Mouse (Mus musculus) lung, embryonic 14.5 days (tissue): ENCODE results near the gene Cxcr4. TPM values are rescaled to one million over a fixed set of nuclear protein-coding genes. Genes with fewer than 3 reads are reported as not detected.

Source experiments
- ATAC-seq: fragments of 200-750 bp; cut with Nextera tagmentation; 2 replicates; pipeline ENCODE4 v1.8.0; 2017; ENCODE audit warnings: mild to moderate bottlenecking, moderate TSS enrichment, moderate library complexity; ENCODE audit not compliant: insufficient read depth
- DNase-seq: peaks from one replicate; pipeline ENCODE4 v3.0.0-alpha.2; 2015
- H3K27ac ChIP-seq: fragments of 300-500 bp; sonication (generic); 2 replicates; pipeline ENCODE4 v1.5.1; 2014; ENCODE audit warnings: low read depth, mild to moderate bottlenecking, moderate library complexity
- H3K27me3 ChIP-seq: fragments of 300-500 bp; sonication (generic); 2 replicates; pipeline ENCODE4 v1.6.1; 2014; ENCODE audit warnings: low read length, control low read depth; ENCODE audit not compliant: insufficient read depth
- H3K36me3 ChIP-seq: fragments of 300-500 bp; sonication (generic); 2 replicates; pipeline ENCODE4 v1.6.1; 2014; ENCODE audit warnings: control low read depth; ENCODE audit not compliant: insufficient read depth
- H3K4me1 ChIP-seq: fragments of 300-500 bp; sonication (generic); 2 replicates; pipeline ENCODE4 v1.6.1; 2014; ENCODE audit warnings: antibody characterized with exemption, control low read depth; ENCODE audit not compliant: insufficient read depth
- H3K4me2 ChIP-seq: fragments of 300-500 bp; sonication (generic); 2 replicates; pipeline ENCODE4 v1.6.1; 2014; ENCODE audit warnings: mild to moderate bottlenecking
- H3K4me3 ChIP-seq: fragments of 300-500 bp; sonication (generic); 2 replicates; pipeline ENCODE4 v1.5.1; 2014; ENCODE audit warnings: low read depth, low read length
- H3K9ac ChIP-seq: fragments of 300-500 bp; sonication (generic); 2 replicates; pipeline ENCODE4 v1.6.1; 2014
- H3K9me3 ChIP-seq: fragments of 300-500 bp; sonication (generic); 2 replicates; pipeline ENCODE4 v1.6.1; 2016; ENCODE audit warnings: low read depth, low read length, control low read depth
- CTCF ChIP-seq: IDR thresholded peaks from 2 replicates; pipeline ENCODE4 v1.5.1; 2016; ENCODE audit warnings: antibody characterized with exemption, low read depth
- WGBS: fragments of 180-500 bp; shearing (Covaris S2); extraction: QIAGEN DNeasy Blood & Tissue Kit; methylation state at CpG from one replicate; pipeline ENCODE4 v1.1.7; 2014; 5-methylcytosine and 5-hydroxymethylcytosine counted together
- polyA plus RNA-seq: library from polyadenylated mRNA; unstranded; fragments of >200 nt; fragmentation: Nextera tagmentation; extraction: Ambion mirVana; gene quantifications from 2 replicates; pipeline ENCODE4 v1.2.1, GENCODE M21; 2014

The Cxcr4 gene
- polyA plus RNA-seq, 1 experiment from 2014 or later, result 10.3 TPM

DNA sequence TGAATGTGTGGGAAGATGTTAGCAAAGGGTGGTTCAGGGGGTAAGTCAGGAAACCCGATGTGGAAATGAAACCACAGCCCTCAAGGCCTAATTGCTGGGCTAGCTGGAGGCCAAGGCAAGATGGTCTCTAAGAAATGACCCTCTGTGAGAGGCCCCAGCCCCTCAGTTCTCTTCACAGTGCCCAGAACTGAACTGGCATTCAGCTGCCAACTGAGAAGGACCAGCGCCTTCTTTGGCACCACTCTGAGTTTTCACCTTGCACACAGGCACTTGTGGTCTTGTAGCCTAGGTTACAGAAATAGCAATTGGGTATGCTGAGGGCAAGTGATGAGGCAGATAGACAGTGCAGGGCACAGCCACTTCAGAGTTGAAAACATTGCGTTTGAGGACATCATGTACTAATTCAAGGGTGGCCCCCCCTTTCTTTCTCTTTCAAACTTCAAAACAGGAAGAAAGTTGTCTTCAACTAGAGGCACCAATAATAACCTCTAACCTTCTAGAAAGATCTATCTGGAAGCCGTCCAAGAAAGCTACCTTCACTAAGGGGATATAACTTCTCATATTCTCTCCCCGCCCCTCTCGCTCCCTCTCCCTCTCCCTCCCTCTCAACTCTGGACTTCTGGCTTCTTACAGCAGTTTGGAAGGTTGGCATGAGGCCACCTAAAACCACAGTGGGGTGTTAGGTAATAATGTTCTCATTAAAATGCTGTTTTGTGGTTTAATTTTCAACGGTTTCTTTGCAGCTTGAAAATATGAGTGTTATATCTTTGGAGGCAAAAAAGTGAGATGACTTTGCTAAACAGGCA lies 22.8 kb upstream of the Cxcr4 start:
- DNase-seq (peak; percentile 70), ATAC-seq (peak; percentile 51; the same call in 1 of the 2 replicates)
- WGBS, result 50% methylated on average over 7 of the region's 7 CpGs
- H3K9me3 ChIP-seq, result no peaks in the 10 kb centered on the region
- no peak overlapping the region for H3K9ac ChIP-seq
- H3K4me1 ChIP-seq, result peaks cover 3% of the 10 kb centered on the region; the same call in 1 of the 2 replicates
- H3K4me3 ChIP-seq, result no peak overlapping the region
- H3K4me2 ChIP-seq, result no peak overlapping the region
- no peaks in the 10 kb centered on the region for H3K36me3 ChIP-seq
- TF ChIP-seq CTCF, result no peak
- H3K27me3 ChIP-seq, result no peaks in the 10 kb centered on the region
- H3K27ac ChIP-seq, result no peak overlapping the region

DNA sequence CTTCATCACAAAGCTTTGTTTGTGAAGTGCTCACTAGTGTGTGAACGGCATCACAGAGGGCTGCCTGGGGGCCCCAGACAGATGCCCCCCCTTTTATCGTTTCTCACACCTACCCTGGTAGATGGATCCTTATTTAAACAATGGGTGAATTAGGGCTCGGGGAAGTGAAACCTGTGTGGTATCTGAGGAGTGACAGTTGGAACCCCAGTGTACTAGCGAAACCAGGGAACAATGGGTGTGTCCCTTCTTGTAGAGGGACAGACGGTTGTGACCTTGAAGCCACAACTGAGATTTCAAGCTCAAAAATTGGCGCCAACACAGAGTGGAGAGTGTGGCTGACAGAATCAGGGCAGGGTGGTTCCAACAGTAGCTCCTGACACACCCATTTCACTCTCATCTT lies 16.0 kb upstream of the Cxcr4 start:
- Histone ChIP-seq H3K4me2 (no peak overlapping the region), H3K27me3 (no peaks in the 10 kb centered on the region), H3K27ac (no peak overlapping the region), H3K36me3 (no peaks in the 10 kb centered on the region), H3K4me1 (no peaks in the 10 kb centered on the region), H3K4me3 (no peak overlapping the region), H3K9me3 (no peaks in the 10 kb centered on the region), H3K9ac (no peak overlapping the region)
- ATAC-seq, result no peak
- DNase-seq, result no peak
- 53% methylated on average over 6 of the region's 6 CpGs for WGBS
- TF ChIP-seq CTCF, result no peak

DNA sequence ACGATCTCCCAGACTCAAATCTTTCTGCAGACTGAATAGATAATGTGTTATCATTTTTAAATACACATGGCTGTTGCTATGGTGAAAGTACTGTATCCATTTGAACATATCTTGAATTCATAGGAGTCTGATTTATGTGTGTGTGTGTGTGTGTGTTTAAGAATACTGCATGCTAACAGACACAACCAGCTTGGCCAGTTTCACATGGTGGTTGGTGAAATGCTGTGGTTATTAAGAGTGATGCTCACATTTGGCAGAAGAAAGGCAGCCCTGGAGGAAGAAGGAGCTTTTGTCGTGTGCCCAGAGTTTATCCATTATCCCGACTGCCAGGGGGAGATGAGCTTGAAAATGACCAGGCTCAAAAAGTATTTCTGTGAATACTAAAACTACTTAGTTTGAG lies 15.3 kb upstream of the Cxcr4 start:
- no peaks in the 10 kb centered on the region for H3K4me1 ChIP-seq
- no peak overlapping the region for H3K4me3 ChIP-seq
- no peak overlapping the region for H3K27ac ChIP-seq
- ATAC-seq, result no peak
- H3K36me3 ChIP-seq, result no peaks in the 10 kb centered on the region
- H3K9ac ChIP-seq, result no peak overlapping the region
- H3K4me2 ChIP-seq, result no peak overlapping the region
- WGBS, result 51% methylated on average over 3 of the region's 3 CpGs
- no peak for TF ChIP-seq CTCF
- H3K27me3 ChIP-seq, result no peaks in the 10 kb centered on the region
- no peaks in the 10 kb centered on the region for H3K9me3 ChIP-seq
- DNase-seq, result no peak

DNA sequence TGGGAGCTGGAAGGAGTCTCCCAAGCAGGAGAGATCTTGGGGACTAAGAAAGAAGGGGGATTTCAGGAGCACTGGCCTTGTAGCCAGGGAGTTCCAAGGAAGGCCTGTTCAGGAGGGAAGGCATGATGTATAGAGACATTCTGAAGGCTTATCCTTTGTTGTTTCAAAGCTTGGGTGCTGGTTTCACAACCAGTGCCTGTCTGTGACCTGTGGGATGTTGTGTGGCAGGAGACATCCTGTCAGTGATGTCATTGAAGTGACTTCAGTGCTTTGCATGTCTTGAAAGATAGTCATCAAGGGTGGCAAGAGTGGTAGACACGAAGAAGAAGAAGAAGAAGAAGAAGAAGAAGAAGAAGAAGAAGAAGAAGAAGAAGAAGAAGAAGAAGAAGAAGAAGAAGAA lies 13.7 kb upstream of the Cxcr4 start:
- ATAC-seq (no peak), DNase-seq (no peak)
- Histone ChIP-seq H3K4me2 (no peak overlapping the region), H3K27ac (no peak overlapping the region), H3K4me1 (no peaks in the 10 kb centered on the region), H3K36me3 (no peaks in the 10 kb centered on the region), H3K27me3 (no peaks in the 10 kb centered on the region), H3K9ac (no peak overlapping the region), H3K4me3 (no peak overlapping the region), H3K9me3 (no peaks in the 10 kb centered on the region)
- WGBS, result 70% methylated on average over 1 of the region's 1 CpGs
- no peak for TF ChIP-seq CTCF

DNA sequence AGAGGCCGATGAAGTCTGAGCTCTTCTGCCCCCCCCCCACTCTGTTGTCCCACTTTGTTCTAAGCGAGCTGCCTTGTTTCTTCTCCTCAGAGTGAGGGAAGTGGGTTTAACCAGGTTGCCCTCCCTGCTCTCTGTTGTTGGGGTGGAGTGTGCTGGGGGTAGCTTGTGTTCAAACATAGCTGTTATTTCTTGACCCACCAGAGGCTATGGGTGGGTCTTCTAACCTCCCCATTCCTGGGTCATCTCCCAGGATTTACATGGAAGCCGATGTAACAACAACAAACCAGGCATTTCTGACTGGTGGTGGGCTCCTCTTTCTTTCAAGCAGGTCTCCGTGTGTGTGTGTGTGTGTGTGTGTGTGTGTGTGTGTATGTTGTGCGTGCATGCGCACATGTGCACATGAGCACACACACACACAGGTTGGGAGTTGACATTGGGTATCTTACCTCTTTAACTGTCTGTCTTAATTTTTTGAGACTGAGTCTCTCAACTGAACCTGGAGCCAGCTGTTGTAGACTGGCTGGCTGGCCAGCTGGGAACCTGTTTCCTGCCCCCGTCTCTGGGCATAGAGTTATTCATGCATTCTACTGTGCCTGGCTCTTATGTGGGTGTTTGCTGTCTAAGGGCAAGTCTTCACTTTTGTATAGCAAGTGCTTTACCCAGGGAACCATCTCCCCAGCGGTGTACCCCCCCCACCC lies 10.7 kb upstream of the Cxcr4 start:
- DNase-seq (no peak), ATAC-seq (no peak)
- Histone ChIP-seq H3K4me3 (no peak overlapping the region), H3K4me1 (no peaks in the 10 kb centered on the region), H3K9me3 (no peaks in the 10 kb centered on the region), H3K36me3 (no peaks in the 10 kb centered on the region), H3K27ac (no peak overlapping the region), H3K27me3 (no peaks in the 10 kb centered on the region), H3K9ac (no peak overlapping the region), H3K4me2 (no peak overlapping the region)
- TF ChIP-seq CTCF, result no peak
- WGBS, result 72% methylated on average over 8 of the region's 8 CpGs

DNA sequence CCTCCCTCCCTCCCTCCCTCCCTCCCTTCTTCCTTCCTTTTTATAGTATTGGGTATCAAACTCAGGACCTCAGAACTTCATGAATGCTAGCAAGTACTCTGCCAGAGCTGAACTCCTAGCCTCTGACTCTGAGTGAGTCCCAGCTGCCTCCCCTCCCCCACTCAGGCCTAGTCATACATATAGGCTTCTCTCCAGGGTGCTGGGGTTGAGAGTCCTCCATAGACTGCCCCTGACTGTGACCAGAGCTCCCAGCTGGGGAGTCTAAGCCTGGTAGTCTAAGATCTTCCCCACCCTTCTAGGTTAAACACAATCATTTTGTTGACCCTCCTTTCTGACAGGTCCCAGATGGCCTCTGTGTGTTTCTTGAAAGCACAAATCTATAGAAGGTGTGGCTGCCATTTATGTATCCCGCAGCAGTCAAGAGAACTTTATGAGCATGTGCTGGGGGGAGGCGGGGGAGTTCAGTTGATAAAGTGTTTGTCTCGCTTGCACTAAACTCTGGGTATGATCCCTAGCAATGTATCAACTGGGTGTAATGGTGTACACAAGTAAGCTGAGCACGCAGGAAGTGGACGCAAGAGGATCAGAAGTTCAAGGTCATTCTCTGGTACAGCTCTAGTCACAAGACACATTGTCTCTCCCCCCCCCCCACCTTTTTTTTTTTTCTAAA lies 10.1 kb upstream of the Cxcr4 start:
- WGBS, result 57% methylated on average over 5 of the region's 5 CpGs
- Histone ChIP-seq H3K9ac (no peak overlapping the region), H3K4me3 (no peak overlapping the region)

DNA sequence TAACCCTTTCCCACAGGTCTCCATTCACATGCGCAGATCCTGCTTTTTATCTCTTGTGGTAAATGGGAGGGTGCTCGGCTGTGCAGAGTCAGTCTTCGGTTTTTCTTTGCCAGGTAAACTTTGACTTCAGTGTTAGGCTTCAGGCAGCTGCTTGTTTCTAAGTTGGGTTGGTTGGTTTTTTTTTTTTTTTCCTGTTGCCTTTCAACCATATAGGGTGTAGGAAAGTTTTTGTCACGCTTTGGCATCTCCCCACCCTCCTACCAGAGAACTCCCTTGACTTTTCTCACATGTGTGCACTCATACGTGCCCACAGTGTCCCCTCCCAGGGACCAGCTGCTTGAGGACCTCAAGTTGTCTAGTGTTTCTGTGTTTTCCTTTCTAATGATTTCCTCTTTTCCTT lies 9.2 kb upstream of the Cxcr4 start:
- no peak for TF ChIP-seq CTCF
- peaks cover 5% of the 10 kb centered on the region for H3K4me1 ChIP-seq
- ATAC-seq (no peak), DNase-seq (no peak)
- no peaks in the 10 kb centered on the region for H3K9me3 ChIP-seq
- no peaks in the 10 kb centered on the region for H3K36me3 ChIP-seq
- H3K27ac ChIP-seq, result no peak overlapping the region
- no peak overlapping the region for H3K4me3 ChIP-seq
- no peak overlapping the region for H3K4me2 ChIP-seq
- no peaks in the 10 kb centered on the region for H3K27me3 ChIP-seq
- H3K9ac ChIP-seq, result no peak overlapping the region
- WGBS, result 71% methylated on average over 5 of the region's 5 CpGs

More for the DNA sequence above, 10.1 kb upstream of the Cxcr4 start:
- no peaks in the 10 kb centered on the region for H3K27me3 ChIP-seq
- DNase-seq, result peak; percentile 30
- TF ChIP-seq CTCF, result no peak
- H3K27ac ChIP-seq, result no peak overlapping the region
- no peak overlapping the region for H3K4me2 ChIP-seq
- ATAC-seq, result peak; percentile 51
- peaks cover 5% of the 10 kb centered on the region for H3K4me1 ChIP-seq
- no peaks in the 10 kb centered on the region for H3K36me3 ChIP-seq
- no peaks in the 10 kb centered on the region for H3K9me3 ChIP-seq
